Mouse (Mus musculus): ENCODE results near the gene Cxcl15.
"Not testable (repeated sequence)": the region's sequence is repeated elsewhere in the genome, so short reads cannot be mapped to it uniquely, and the experiment has no call there.

Cxcl15 gene

DNA sequence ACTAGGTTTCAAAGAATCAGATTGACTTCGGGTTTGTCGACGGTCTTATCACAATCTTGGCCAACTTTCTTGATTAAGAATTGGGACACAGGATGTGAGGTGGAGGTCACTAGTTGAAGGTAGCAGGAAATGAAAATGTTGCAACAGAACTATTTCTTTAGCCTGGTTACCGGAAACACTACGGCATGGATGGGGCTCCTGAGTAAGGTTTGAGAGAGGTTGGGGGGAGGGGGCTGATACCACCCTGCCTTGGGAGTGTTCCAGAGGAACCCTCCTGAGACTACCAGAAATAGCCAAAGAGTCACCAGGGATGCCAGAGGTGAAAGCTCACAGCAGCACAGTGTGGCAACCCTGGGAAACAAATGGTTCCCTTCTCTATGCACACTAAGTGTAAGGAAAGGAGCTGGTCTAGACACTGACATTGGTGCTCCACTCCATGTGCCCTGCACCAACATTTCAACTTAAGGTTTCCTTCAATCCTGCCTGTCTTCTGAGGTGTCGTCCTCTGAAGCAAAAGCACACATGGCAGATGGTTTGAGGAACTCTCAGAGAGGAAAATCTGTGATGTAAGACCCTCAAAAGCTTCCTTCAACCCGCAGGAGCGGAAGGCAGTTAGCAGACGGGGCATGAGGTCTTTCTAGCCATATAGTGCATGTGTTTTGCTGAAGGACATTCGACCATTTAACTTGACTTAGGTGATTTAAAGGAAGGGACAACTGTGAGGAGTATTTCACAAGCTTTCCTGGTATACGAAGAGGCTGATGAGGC, 4.8 kb upstream of the Cxcl15 start:
- no peak for DNase-seq (ENCODE audit: low read depth, low spot score)

GRCm38 (mm10) chr5:90790074-90790502, 4.2 kb upstream of the Cxcl15 start:
- no peak for DNase-seq (ENCODE audit: low read depth, low spot score)

- not testable (repeated sequence) for DNase-seq (ENCODE audit: low read depth, low spot score)
These were observed 1.1 kb downstream of the Cxcl15 start for GRCm38 (mm10) chr5:90795392-90795791.

DNA sequence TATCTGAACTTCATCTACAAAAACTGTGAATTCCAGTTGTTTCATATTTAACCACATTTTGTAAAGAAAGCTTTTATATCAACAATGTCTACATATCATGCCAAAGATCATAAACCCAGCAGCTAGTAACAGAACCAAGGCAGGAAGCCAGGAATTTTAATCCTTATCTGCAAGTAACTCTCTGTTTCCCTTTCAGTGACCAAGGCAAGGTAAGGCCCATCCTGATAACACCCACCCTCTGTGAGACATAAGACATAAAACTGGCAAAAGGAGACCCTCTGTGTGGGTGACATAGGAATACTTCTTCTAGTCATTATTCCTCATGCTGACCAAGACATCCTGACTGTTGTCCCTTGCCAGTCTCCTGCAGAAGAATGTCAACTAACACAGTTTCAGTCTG, 10.2 kb downstream of the Cxcl15 start:
- no peak for DNase-seq (ENCODE audit: low read depth, low spot score)

GRCm38 (mm10) chr5:90806050-90806449, 11.7 kb downstream of the Cxcl15 start:
- DNase-seq (ENCODE audit: low read depth, low spot score): peak; percentile 1

DNA sequence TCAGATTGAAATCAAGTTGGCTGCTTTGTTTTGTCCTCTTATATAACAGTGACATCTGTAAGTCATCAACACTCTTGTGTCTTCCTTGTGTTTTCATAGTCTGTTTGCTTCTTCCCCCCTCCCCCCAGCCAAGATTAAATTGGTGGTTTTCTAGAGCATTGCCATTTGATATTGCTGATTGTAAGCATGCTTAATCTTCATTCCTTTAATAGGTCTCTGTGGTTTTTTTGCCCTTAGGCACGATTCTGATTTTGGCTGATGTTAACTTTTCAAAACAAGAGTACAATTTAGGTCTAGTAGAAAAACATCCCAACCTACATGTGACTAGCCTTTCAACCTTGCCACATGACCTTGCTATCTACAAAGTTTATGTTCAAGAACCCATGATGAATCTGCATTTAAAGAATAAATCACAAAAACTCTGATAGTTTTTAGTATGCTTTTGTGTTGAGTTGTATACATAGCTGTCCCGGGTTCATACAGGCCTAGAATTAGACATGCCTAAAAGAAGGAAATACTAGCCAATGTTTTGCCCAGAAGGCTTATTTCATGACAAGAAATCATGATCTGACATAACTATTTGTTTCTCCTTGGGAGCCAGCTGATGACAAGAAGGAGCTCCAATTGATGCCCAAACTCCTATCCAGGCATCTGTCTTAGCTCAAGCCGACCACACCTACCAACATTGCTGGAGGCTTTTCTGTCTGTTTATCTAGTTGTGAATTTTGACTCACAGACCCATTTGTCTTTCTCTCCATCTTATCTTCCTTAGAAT, 13.0 kb downstream of the Cxcl15 start:
- DNase-seq (ENCODE audit: low read depth, low spot score): no peak

DNA sequence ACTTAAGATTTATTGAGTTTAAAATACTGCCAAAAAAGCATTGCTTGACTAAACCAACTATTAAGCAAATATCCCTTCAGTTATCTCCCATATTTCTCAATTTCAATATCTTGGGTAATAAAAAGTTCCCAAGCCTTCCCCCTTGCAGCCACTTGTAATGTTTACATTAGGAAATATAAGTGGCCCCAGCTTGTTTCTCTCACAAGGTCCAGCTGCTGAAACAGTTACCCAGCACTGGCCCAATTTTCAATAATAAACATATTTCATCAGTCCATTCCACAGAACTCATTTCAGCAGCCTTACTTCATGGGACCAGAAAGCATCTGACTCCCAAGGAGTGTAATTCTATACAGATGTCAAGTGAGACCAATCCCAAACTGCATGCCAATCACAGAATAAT, 25.4 kb downstream of the Cxcl15 start:
- DNase-seq (ENCODE audit: low read depth, low spot score): no peak

GRCm38 (mm10) chr5:90832145-90832767, 37.9 kb downstream of the Cxcl15 start:
- no peak for DNase-seq (ENCODE audit: low read depth, low spot score)

- DNase-seq (ENCODE audit: low read depth, low spot score): no peak
These were observed 38.5 kb downstream of the Cxcl15 start for GRCm38 (mm10) chr5:90832768-90833388.

DNA sequence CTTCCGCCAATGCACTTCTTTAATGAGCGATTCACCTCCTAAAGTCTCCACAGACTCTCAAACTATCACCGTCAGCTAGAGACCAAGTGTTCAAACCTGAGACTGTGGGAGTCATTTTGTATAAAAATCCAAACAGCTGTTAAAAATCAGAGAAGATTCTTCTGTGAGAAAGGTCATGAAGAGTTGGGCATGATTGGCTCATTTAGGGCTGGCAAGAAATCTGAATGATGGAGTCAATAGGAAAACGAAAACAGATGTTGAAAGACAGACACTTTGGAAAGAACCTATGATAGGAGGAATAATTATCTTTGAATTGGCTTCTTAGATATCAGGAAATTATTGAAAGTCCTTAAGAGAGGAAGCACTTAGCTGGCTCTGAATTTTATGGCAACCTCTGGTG, 40.1 kb downstream of the Cxcl15 start:
- DNase-seq (ENCODE audit: low read depth, low spot score): no peak

DNA sequence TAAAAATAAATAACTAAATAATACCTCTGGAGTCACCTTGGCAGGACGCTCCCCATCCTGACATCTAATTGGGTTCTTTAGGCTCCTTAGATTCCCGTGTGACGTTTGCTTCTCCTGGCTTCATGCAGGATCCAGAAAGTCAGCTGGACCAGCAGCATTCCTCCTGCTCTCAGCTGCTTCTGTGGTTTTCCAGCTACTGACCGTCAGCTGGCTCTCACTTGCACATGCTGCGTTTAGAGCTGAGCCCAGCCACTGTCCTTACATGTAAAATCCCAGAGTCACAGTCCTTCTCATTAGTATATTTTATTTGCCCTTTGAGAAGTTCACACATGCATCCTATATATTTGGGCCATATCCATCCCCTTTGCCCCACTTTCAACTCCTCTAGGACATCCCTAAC, 44.2 kb downstream of the Cxcl15 start:
- DNase-seq (ENCODE audit: low read depth, low spot score): no peak

GRCm38 (mm10) chr5:90840902-90841869, 46.9 kb downstream of the Cxcl15 start:
- DNase-seq (ENCODE audit: low read depth, low spot score): no peak

DNA sequence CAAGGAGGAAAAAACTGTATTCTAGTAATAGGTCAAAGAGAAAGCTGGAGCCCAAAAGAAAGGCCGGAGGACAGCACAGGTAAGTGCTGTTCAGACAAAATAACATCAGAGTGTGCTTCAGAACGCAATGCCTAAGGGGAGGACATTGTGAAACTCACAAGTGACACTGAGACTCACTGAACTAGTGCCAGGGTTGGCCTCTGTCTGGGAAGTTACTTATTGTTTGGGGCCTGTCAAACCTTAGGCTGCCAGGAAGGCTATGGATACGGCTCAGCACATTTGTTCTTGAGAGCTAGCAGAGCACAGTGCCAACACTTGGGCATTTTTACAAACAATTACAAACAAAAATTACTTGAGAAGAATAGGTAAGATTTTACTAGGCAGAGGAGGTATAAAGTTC, 49.6 kb downstream of the Cxcl15 start:
- no peak for DNase-seq (ENCODE audit: low read depth, low spot score)

DNA sequence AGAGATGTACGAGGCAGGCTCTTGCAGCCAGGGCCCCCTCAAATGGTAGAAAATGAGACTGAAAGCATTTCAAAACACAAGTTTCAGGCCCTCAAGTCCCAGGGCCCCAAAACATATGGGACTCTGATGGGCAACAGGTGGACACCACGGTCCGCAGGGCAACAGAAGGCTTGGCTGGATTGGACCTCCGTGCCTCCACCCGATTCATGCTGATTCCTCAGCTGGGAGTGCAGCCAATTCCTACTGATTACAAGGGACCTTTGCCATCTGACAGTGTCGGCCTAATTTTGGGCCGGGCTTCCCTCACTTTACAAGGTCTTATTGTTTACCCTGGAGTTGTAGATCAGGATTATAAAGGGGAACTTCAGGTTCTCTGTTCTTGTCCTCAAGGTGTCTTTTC, 55.8 kb downstream of the Cxcl15 start:
- DNase-seq (ENCODE audit: low read depth, low spot score): peak; percentile 34

GRCm38 (mm10) chr5:90851391-90851790, 57.1 kb downstream of the Cxcl15 start:
- not testable (repeated sequence) for DNase-seq (ENCODE audit: low read depth, low spot score)
